Mouse (Mus musculus): Measurements from ENCODE around the gene Adamtsl2.

Gene Adamtsl2

GRCm38 (mm10) chr2:27075485-27075884, 3.7 kb upstream of the Adamtsl2 start:
- DNase-seq (ENCODE audit: low spot score in 2 of 2): peak in 1 of 2 experiments; percentile 35

GRCm38 (mm10) chr2:27077655-27078244, 1.4 kb upstream of the Adamtsl2 start:
- DNase-seq (ENCODE audit: low spot score in 2 of 2): no peak

DNA sequence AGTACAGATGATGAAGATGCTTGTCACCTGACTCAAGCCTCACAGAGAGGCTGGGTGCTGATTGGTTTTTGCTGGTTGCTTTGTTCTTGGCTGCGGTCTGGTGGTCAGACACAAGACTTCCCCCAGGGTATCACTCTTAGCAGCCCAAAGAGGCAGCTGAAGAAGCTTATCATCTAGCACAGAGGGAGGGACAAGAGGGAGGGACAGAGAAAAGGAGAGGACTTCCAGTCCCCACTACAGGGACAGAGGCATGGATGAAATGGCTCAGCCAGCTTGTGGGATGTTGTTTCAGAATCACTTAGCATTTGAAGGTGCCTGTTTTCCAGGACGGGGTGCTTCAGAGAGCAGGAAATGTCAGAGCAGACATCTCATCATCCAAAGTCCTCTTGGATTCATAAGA, 867 bp upstream of the Adamtsl2 start:
- no peak for DNase-seq (ENCODE audit: low spot score in 2 of 2)

DNA sequence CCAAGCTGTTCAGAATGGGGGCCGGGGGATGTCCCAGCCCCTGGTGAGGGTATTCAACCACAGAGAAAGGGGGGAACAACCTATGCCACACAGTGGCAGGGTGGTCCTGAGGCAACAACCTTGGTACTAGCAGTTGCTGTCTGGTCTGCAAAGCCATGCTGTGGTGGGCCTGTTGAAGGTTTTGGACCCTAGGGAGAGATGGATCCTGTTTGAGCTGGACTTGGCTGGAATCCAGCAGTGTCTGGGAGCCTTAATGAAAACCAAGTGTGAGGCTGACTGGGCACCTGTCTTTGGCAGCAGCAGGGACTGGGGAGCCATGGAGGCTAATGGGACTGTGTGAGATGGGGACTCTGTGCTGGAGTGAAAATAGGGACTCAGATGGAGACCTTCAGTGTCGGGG, 470 bp downstream of the Adamtsl2 start:
- DNase-seq (ENCODE audit: low spot score in 2 of 2): no peak

DNA sequence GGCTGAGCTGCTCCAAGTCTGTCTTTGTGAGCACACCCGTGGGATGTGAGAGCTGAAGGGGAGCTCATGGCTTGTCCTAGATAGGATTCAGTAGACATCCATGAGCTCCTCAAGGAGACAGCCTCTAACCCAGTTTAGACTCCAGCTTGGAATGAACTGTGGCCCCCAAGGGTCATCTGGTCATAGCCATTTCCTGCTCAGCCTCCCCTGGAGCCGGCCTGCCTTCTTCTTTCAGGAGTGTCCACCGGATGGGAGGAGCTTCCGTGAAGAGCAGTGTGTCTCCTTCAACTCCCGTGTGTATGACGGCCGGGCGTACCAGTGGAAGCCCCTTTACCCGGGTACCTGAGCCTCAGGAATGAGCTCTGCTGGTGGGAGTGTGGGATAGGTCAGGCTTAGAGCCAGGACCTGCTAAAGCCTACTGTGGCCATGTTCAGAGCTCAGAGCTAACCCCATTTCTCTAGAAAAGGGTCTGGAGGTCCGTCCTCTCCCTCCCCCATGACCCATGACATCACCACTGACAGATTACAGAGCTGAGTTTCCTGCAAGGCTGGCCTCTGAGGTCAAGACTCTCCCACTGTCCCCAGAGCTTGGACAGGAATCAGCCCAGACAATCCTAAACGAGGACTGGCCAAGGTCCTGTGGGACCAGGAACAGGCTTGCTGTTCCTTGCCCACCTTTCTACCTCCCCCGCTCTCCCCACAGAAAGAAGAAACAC, 4.7 kb downstream of the Adamtsl2 start:
- no peak for DNase-seq (ENCODE audit: low spot score in 2 of 2)

- no peak for DNase-seq (ENCODE audit: low spot score in 2 of 2)
These were observed 5.8 kb downstream of the Adamtsl2 start for GRCm38 (mm10) chr2:27084963-27085362.

DNA sequence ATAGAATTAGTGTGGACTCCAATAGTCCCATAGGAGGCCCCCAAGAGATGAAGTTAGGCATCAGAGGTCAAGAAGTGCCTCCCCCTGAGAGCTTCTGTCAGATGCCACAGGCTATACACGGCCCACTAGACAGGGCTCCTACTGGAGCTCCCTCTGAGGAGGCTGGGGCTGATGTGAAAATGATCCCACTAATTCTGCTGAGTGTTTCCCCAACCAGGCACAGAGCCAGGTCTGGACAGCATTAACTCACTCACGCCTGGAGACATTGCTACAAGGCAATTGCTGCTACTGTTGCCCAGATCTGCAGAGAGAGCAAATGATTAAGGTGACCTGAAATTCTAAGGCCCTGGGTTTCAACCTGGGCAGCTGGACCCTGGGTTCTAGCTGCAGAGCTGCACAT, 6.6 kb downstream of the Adamtsl2 start:
- DNase-seq (ENCODE audit: low spot score in 2 of 2): no peak

DNA sequence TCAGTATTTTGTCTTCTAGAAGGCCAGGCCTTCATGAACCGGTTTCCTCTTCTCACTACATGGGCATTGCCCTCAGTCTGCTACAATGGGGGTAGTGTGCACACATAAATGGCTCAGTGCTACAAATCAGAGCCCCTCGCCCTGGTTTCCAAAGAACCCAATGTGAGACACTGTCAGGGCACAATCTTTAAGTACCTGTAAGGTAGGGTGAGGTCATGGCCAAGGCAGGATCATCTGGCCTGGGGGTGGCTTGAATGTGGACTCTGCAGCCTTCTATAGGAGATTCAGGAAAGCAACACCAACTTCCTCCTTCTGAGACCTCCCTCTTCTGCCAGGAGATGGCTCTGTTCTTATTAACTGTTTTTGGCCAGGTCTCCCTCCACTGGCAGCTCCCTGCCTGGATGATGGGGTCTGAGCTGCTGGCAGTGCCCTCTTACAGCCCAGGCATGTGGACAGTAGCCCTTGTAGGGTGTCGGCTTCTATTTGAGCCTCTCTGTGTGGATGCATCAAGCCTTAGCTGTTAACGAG, 7.4 kb downstream of the Adamtsl2 start:
- DNase-seq (ENCODE audit: low spot score in 2 of 2): no peak

DNA sequence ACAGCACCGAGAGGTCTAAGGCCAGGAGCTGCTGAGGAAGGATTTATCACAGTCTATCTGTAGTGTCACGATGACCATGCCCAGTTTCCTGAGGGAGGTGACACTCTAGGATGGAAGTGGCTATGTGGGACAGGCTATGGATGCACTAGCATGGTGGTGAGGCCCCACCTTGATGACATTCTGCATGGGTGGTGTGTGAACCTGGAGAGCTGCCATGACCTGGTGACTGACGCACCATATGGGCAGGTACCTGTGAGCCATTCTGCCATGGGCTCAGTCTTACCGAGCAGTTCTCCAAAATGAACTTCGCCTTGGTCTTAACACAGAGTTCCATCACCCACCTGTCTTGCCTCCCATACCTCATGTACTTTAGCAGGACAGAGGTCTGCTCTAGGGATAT, 8.4 kb downstream of the Adamtsl2 start:
- no peak for DNase-seq (ENCODE audit: low spot score in 2 of 2)

DNA sequence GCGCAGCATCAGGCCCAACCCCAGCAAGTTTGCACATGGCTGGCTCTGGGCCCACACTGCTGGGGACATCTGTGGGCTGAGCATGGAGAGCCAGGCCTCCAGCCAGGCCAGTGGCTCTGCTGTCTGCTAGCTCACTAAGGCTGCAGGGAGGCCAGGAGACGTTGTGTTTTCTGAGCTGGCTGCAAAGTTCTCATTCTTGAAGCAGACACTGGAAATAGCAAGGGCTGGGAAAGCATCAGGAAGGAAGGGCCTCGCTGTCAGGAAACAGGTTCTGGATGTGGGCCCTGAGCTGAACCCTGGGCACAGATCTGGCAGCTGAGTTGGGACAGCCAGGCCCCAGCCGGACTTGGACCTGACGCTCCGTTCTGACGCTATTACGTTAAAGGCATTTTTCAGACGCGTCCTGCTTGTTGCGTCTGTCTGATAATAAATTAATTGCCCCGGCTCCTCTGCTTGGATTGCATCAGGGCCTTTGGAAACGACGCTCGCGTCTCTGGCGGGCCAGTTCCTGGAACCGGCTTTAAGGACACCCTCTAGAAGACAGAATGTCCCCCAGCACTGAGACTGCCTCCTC, 9.0 kb downstream of the Adamtsl2 start:
- no peak for DNase-seq (ENCODE audit: low spot score in 2 of 2)

- no peak for DNase-seq (ENCODE audit: low spot score in 2 of 2)
These were observed 9.5 kb downstream of the Adamtsl2 start for GRCm38 (mm10) chr2:27088700-27089099.

DNA sequence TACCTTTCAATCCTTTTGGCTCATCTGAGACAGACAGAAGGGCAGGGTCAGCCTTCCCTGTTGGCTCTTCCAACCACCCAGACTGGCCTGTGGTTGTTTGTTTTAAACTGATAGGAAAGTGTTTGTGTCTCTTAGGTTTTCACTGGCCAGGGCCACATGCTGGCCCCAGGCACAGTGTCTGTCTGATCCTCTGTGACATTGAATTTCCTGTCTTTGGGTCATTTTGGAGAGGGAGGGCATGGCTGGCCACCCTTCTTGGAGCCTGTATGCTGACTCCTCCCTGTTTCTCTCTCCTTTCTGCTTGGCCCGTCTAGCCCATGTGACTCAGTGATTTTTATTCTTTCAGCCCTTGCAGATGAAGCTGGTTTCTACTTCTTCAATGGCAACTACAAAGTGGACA, 10.1 kb downstream of the Adamtsl2 start:
- no peak for DNase-seq (ENCODE audit: low spot score in 2 of 2)

DNA sequence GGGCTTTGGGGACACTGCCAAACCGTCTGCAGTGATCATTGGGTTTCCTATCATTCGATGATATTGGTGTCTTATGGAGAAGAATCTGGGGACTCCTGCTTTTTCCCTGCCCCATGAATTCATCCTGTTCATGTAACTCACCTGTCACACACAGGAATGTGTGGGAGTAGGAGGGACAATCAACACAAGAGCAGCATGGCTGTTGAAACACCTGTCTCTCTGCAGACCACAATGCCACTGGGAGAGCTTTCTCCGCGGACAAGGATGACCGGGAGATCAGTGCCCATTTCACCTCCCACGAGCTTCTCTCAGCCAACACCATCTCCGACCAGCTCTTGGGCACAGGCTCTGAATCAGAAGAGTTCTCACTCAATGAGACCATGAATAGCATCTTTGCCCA, 16.0 kb downstream of the Adamtsl2 start:
- no peak for DNase-seq (ENCODE audit: low spot score in 2 of 2)

GRCm38 (mm10) chr2:27096341-27096981, 17.3 kb downstream of the Adamtsl2 start:
- DNase-seq (ENCODE audit: low spot score in 2 of 2): no peak

GRCm38 (mm10) chr2:27097241-27097656, 18.1 kb downstream of the Adamtsl2 start:
- peak; percentile 38 to 44 for DNase-seq (ENCODE audit: low spot score in 2 of 2)

GRCm38 (mm10) chr2:27097776-27098175, 18.6 kb downstream of the Adamtsl2 start:
- peak; percentile 54 to 58 for DNase-seq (ENCODE audit: low spot score in 2 of 2)

GRCm38 (mm10) chr2:27103554-27103953, 24.4 kb downstream of the Adamtsl2 start:
- DNase-seq (ENCODE audit: low spot score in 2 of 2): no peak

GRCm38 (mm10) chr2:27106816-27107215, 27.6 kb downstream of the Adamtsl2 start:
- no peak for DNase-seq (ENCODE audit: low spot score in 2 of 2)

- DNase-seq (ENCODE audit: low spot score in 2 of 2): no peak
These were observed 29.0 kb downstream of the Adamtsl2 start for GRCm38 (mm10) chr2:27108144-27108543.

DNA sequence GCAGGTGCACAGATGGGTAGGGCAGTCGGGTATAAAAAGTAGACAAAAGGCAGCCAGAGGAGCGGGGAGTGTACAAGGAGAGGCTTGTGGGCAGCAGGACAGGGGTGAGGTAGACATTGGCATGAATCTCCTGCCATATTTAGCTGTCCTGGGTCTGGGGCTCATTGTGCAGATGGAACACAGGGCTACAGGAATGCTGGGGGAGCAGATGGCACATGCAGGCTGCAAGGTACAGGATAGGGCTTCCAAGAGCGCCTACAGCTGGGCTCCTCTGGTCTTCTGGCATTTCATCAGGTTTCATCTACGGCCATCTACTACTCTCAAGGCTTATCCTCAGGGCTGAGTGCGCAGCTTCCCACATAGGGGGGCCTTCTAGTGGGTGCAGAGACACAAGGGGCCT, 29.9 kb downstream of the Adamtsl2 start:
- no peak for DNase-seq (ENCODE audit: low spot score in 2 of 2)

GRCm38 (mm10) chr2:27112585-27112984, 33.4 kb downstream of the Adamtsl2 start:
- no peak for DNase-seq (ENCODE audit: low spot score in 2 of 2)

DNA sequence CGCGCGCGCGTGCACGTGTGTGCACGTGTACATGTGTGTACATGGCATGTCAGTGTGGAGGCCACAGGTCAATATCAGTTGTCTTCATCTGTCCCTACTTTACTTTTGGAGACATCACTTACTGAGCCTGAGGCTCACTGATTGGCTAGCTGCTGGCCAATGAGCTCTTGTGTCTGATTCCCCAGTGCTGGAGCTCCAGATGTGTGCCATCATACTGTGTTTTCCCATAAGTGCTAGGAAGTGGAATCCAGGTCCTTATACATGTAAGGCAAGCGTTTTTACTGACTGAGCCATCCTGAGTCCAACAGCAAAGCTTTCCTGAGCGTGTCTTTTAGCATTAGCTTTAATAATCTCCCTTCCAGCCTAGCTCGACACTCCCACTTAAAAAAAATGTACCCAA, 35.0 kb downstream of the Adamtsl2 start:
- DNase-seq (ENCODE audit: low spot score in 2 of 2): no peak

DNA sequence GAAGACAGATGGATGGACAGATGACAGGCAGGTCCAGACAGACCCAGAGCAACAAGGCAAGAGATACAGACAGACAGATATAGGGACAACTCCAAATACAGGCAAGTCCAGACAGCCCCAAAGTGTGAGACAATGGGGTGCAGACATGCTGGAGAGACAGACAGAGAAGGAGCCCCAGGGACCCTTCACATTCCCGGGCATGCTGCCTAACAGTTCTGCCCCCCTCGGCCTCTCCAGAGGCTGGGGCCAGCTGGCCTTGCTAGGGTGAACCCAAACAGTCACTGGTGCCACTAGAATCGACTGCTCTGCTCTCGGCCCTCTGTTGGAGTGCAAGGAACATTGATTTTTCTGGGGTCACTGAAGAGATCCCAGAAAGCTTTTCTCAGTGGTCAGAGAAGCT, 39.3 kb downstream of the Adamtsl2 start:
- no peak for DNase-seq (ENCODE audit: low spot score in 2 of 2)
